7 mouse cellular contexts compared by ENCODE assay signal in genomic region chr9:21241343-21241742, GRCm38 (mm10). TPM values are rescaled to one million over a fixed set of nuclear protein-coding genes. Genes with fewer than 3 reads are reported as not detected.
DNase-seq lines count a peak whose midpoint lies in the region; TF ChIP-seq lines count a peak whose summit lies in the region.

No protein-coding gene starts in this region.

- TF ChIP-seq CTCF in small intestine, adult 2 months (IDR thresholded peaks at IDR 0.05; ENCODE audit: extremely low read depth, insufficient read length, insufficient replicate concordance, low read depth, low read length) = peak; percentile 99; the same call in 1 of the 2 replicates

- WGBS in small intestine, adult 2 months = 5% methylated on average over 11 of the region's 11 CpGs

- TF ChIP-seq POLR2A in small intestine, adult 2 months (IDR thresholded peaks at IDR 0.05; ENCODE audit: low read depth, low read length) = no peak

- H3K4me1 ChIP-seq in small intestine, adult 2 months (ENCODE audit: control insufficient read depth, insufficient read depth, insufficient read length, low read length) = peaks cover 20% of the 10 kb centered on the region

- H3K27ac ChIP-seq in small intestine, adult 2 months (ENCODE audit: insufficient read depth, low read depth, low read length) = no peak overlapping the region

- DNase-seq in 416B (ENCODE audit: low read depth) = peak; percentile 93
- DNase-seq in CD4-positive, CD25-positive, alpha-beta regulatory T cell, adult 2 months (ENCODE audit: low read depth, low spot score) = peak; percentile 96
- DNase-seq in c-Kit-positive CD71-positive TER-119-negative erythroid progenitor cells, embryonic 14.5 days (ENCODE audit: low read depth) = peak; percentile 85
- peak; percentile 64 to 75 for DNase-seq in frontal cortex, postnatal 14 days (ENCODE audit: low spot score in 2 of 2)
- DNase-seq in kidney, postnatal 25 days = peak; percentile 88 to 94
- DNase-seq in lung, postnatal 10 days = peak; percentile 91

- H3K4me3 ChIP-seq in small intestine, adult 2 months (ENCODE audit: low read depth, low read length) = no peak overlapping the region

- H3K36me3 ChIP-seq in small intestine, adult 2 months (ENCODE audit: control insufficient read depth, insufficient read depth, low read length) = no peaks in the 10 kb centered on the region

- H3K27me3 ChIP-seq in small intestine, adult 2 months (ENCODE audit: control insufficient read depth, insufficient read depth, low read length) = peaks cover 30% of the 10 kb centered on the region

RNA-seq across cellular contexts. Expression of gene Keap1, which starts 2.2 kb away (rescaled TPM):
- polyA plus RNA-seq in small intestine, adult 2 months (2012; rRNA removed) = 56.6 and 103 TPM in 2 replicates

RNA-seq across cellular contexts. Expression of gene S1pr5, which starts 6.9 kb away (rescaled TPM):
- 0.08 and 0.18 TPM in 2 replicates for polyA plus RNA-seq in small intestine, adult 2 months (2012; rRNA removed)

RNA-seq across cellular contexts. Expression of gene Atg4d, which starts 23.8 kb away (rescaled TPM):
- polyA plus RNA-seq in small intestine, adult 2 months (2012; rRNA removed) = 70.1 and 144 TPM in 2 replicates

RNA-seq across cellular contexts. Expression of gene Kri1, which starts 46.4 kb away (rescaled TPM):
- 9.1 and 9.6 TPM in 2 replicates for polyA plus RNA-seq in small intestine, adult 2 months (2012; rRNA removed)

RNA-seq across cellular contexts. Expression of gene Cdkn2d, which starts 49.9 kb away (rescaled TPM):
- polyA plus RNA-seq in small intestine, adult 2 months (2012; rRNA removed) = 11.0 and 27.1 TPM in 2 replicates
